Mouse (Mus musculus): ENCODE measurements around the gene Spata33. TPM values are rescaled to one million over a fixed set of nuclear protein-coding genes. Genes with fewer than 3 reads are reported as not detected.
"Not testable (repeated sequence)": the region's sequence is repeated elsewhere in the genome, so short reads cannot be mapped to it uniquely, and the experiment has no call there.

The Spata33 gene
- total RNA-seq, 2 experiments from 2014 or later = 6.0 to 10.4 TPM

GRCm38 (mm10) chr8:123232553-123232952 lies 19.9 kb downstream of the Spata33 start:
- DNase-seq (ENCODE audit: low spot score in 2 of 2) = peak in 1 of 2 experiments; percentile 41

GRCm38 (mm10) chr8:123233300-123233699 lies 20.7 kb downstream of the Spata33 start:
- peak in 1 of 2 experiments; percentile 31 for DNase-seq (ENCODE audit: low spot score in 2 of 2)

GRCm38 (mm10) chr8:123233760-123234159 lies 21.1 kb downstream of the Spata33 start:
- DNase-seq (ENCODE audit: low spot score in 2 of 2) = peak in 1 of 2 experiments; percentile 39

GRCm38 (mm10) chr8:123234918-123235519 lies 22.4 kb downstream of the Spata33 start:
- DNase-seq (ENCODE audit: low spot score in 2 of 2) = peak; percentile 84 to 91

GRCm38 (mm10) chr8:123235520-123236497 lies 23.2 kb downstream of the Spata33 start, which contains the start of gene Spata2l:
Gene Spata2l, minus strand, starts transcription at chr8:123236233.
- peak; percentile 82 to 87 for DNase-seq (ENCODE audit: low spot score in 2 of 2)

GRCm38 (mm10) chr8:123239398-123239797 lies 26.8 kb downstream of the Spata33 start:
- no peak for DNase-seq (ENCODE audit: low spot score in 2 of 2)

GRCm38 (mm10) chr8:123242107-123242923 lies 29.7 kb downstream of the Spata33 start:
- DNase-seq (ENCODE audit: low spot score in 2 of 2) = no peak

GRCm38 (mm10) chr8:123243053-123243452 lies 30.4 kb downstream of the Spata33 start:
- no peak for DNase-seq (ENCODE audit: low spot score in 2 of 2)

GRCm38 (mm10) chr8:123244382-123244781 lies 31.8 kb downstream of the Spata33 start:
- DNase-seq (ENCODE audit: low spot score in 2 of 2) = no peak

GRCm38 (mm10) chr8:123245543-123245942 lies 32.9 kb downstream of the Spata33 start:
- no peak for DNase-seq (ENCODE audit: low spot score in 2 of 2)

GRCm38 (mm10) chr8:123247748-123248147 lies 35.1 kb downstream of the Spata33 start:
- no peak for DNase-seq (ENCODE audit: low spot score in 2 of 2)

GRCm38 (mm10) chr8:123248596-123248995 lies 36.0 kb downstream of the Spata33 start:
- no peak for DNase-seq (ENCODE audit: low spot score in 2 of 2)

- no peak for DNase-seq (ENCODE audit: low spot score in 2 of 2)
Measured at GRCm38 (mm10) chr8:123250940-123251339, 38.3 kb downstream of the Spata33 start.

- DNase-seq (ENCODE audit: low spot score in 2 of 2) = no peak
Measured at GRCm38 (mm10) chr8:123252925-123253324, 40.3 kb downstream of the Spata33 start.

- peak in 1 of 2 experiments; percentile 28 for DNase-seq (ENCODE audit: low spot score in 2 of 2)
Measured at GRCm38 (mm10) chr8:123253451-123254098, 40.9 kb downstream of the Spata33 start.

GRCm38 (mm10) chr8:123254099-123254885 lies 41.7 kb downstream of the Spata33 start, which contains the start of the genes Zfp276 and Vps9d1:
Gene Zfp276, plus strand, starts transcription at chr8:123254195.
Gene Vps9d1, minus strand, starts transcription at chr8:123254348.
- DNase-seq (ENCODE audit: low spot score in 2 of 2) = peak; percentile 71 to 83

GRCm38 (mm10) chr8:123255170-123255569 lies 42.5 kb downstream of the Spata33 start:
- no peak for DNase-seq (ENCODE audit: low spot score in 2 of 2)

GRCm38 (mm10) chr8:123257114-123257513 lies 44.5 kb downstream of the Spata33 start:
- peak; percentile 27 to 50 for DNase-seq (ENCODE audit: low spot score in 2 of 2)

- not testable (repeated sequence) for DNase-seq (ENCODE audit: low spot score in 2 of 2)
Measured at GRCm38 (mm10) chr8:123257593-123257992, 45.0 kb downstream of the Spata33 start.

All from layer of hippocampus, adult 18-20 months (tissue).